Mouse (Mus musculus) G1E (cell line): ENCODE results near the gene Syde1. TPM values are rescaled to one million over a fixed set of nuclear protein-coding genes. Genes with fewer than 3 reads are reported as not detected.

Experiments
- ATAC-seq: 2 replicates; pipeline ENCODE4 v1.8.0; 2016; ENCODE audit warnings: mild to moderate bottlenecking; ENCODE audit not compliant: insufficient number of reproducible peaks, poor library complexity, low FRiP score, severe bottlenecking; ENCODE audit errors: extremely low read depth
- DNase-seq: peaks from one replicate; pipeline ENCODE4 v3.0.0; 2012; ENCODE audit warnings: low spot score
- H3K27me3 ChIP-seq: 2 replicates; pipeline ENCODE4 v1.6.1; 2012; ENCODE audit warnings: mild to moderate bottlenecking, low read length, inconsistent platforms; ENCODE audit not compliant: insufficient read depth
- H3K36me3 ChIP-seq: replicated peaks from 2 replicates; pipeline ENCODE3; 2012; ENCODE audit warnings: mild to moderate bottlenecking, inconsistent platforms
- H3K4me1 ChIP-seq: 2 replicates; pipeline ENCODE4 v1.6.1; 2012; ENCODE audit warnings: low read depth, low read length, inconsistent platforms, mixed read lengths; ENCODE audit not compliant: insufficient read depth
- H3K4me3 ChIP-seq: 2 replicates; pipeline ENCODE4 v1.5.1; 2012; ENCODE audit warnings: low read depth, mild to moderate bottlenecking, inconsistent platforms, low read length, moderate library complexity, mixed read lengths
- H3K9me3 ChIP-seq: replicated peaks from 2 replicates; pipeline ENCODE4 v1.6.1; 2012; ENCODE audit warnings: inconsistent platforms
- CTCF ChIP-seq: IDR thresholded peaks from 2 replicates; pipeline ENCODE4 v1.5.1; 2012; ENCODE audit warnings: low read depth, low read length, inconsistent platforms, mixed read lengths
- GATA1 ChIP-seq: IDR thresholded peaks from 2 replicates; pipeline ENCODE4 v1.6.1; 2012; ENCODE audit warnings: borderline replicate concordance, low read length, inconsistent platforms, mixed read lengths
- GATA2 ChIP-seq: IDR thresholded peaks from 2 replicates; pipeline ENCODE4 v1.6.1; 2012; ENCODE audit warnings: low read depth, low read length, inconsistent platforms, borderline replicate concordance
- POLR2AphosphoS5 ChIP-seq: IDR thresholded peaks from 2 replicates; pipeline ENCODE4 v1.6.1; 2012; ENCODE audit warnings: low read depth, low read length, inconsistent platforms; ENCODE audit not compliant: insufficient replicate concordance
- TAL1 ChIP-seq: conservative IDR thresholded peaks from 2 replicates; pipeline ENCODE4 v1.6.1; 2012; ENCODE audit warnings: low read depth, low read length, inconsistent platforms, mixed read lengths
- polyA plus RNA-seq: library from polyadenylated mRNA; stranded (reverse); fragments of >175 nt; gene quantifications from 2 replicates; pipeline ENCODE4 v1.2.3, GENCODE M21; 2012
- total RNA-seq, 2 experiments: library from RNA; stranded (forward) in 1 of 2; stranded (reverse) in 1 of 2; fragments of 200-1000 nt in 1 of 2; fragments of >200 nt in 1 of 2; fragmentation: Nextera tagmentation in 1 of 2; gene quantifications; 2 replicates each; pipeline ENCODE4 v1.2.3; 2014 to 2017

Syde1 gene
- total and polyA plus RNA-seq, 3 experiments: not detected

GRCm38 (mm10) chr10:78605080-78605479 is 13.3 kb upstream of the Syde1 start:
- ATAC-seq (no peak), DNase-seq (no peak)
- Histone ChIP-seq H3K9me3 (no peaks in the 10 kb centered on the region), H3K36me3 (no peaks in the 10 kb centered on the region), H3K27me3 (no peaks in the 10 kb centered on the region; the same call in 1 of the 2 replicates), H3K4me1 (no peaks in the 10 kb centered on the region), H3K4me3 (no peak overlapping the region)
- TF ChIP-seq CTCF: no peak
- TF ChIP-seq POLR2AphosphoS5: no peak
- no peak for TF ChIP-seq TAL1
- TF ChIP-seq GATA2: no peak
- no peak for TF ChIP-seq GATA1

DNA sequence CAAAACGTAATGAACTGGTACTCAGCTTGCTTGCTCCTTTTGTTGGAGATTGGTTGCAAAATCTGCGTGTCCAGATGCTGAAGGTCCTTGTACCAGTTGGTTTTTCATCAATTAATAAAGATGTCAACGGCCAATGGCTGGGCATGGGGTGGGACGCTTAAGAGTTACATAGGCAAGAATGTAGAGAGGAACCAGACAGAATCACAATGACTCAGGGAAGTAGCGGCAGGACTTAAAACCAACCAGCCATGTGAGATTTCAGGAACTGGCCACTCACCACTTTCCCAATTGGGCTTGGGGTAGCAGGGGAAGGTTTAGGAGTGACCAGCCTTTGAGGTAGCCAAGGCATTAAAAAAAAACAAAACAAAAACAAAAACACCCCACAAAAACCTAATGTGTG is 8.1 kb upstream of the Syde1 start:
- no peak for TF ChIP-seq TAL1
- TF ChIP-seq GATA2: no peak
- no peak for TF ChIP-seq GATA1
- no peak for TF ChIP-seq CTCF
- no peak for TF ChIP-seq POLR2AphosphoS5
- Histone ChIP-seq H3K4me1 (no peaks in the 10 kb centered on the region), H3K9me3 (no peaks in the 10 kb centered on the region), H3K4me3 (no peak overlapping the region), H3K36me3 (no peaks in the 10 kb centered on the region), H3K27me3 (no peaks in the 10 kb centered on the region; the same call in 1 of the 2 replicates)
- ATAC-seq (no peak), DNase-seq (no peak)

DNA sequence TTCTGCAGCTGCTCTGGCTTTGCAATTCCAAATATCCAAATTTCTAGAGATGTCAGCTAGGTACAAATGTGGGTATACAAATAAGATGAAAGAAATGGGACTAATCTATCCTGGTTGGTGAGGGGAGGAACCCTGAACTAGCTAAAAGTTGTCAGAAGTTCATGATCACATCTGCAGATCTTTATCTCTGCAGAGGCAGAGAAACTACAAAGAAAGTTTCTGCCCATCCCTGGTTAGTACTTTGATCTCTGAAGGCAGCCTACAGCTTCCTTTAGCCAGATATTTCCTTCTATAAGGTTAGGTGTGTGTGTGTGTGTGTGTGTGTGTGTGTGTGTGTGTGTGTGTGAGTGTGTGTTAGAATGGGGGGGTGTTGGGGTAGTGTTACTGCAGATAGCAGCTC is 2.8 kb upstream of the Syde1 start:
- ATAC-seq (no peak), DNase-seq (no peak)
- Histone ChIP-seq H3K4me1 (no peaks in the 10 kb centered on the region), H3K4me3 (no peak overlapping the region), H3K27me3 (peaks cover 3% of the 10 kb centered on the region; the same call in 1 of the 2 replicates), H3K9me3 (no peaks in the 10 kb centered on the region), H3K36me3 (no peaks in the 10 kb centered on the region)
- TF ChIP-seq GATA2: no peak
- no peak for TF ChIP-seq TAL1
- TF ChIP-seq CTCF: no peak
- no peak for TF ChIP-seq GATA1
- no peak for TF ChIP-seq POLR2AphosphoS5

DNA sequence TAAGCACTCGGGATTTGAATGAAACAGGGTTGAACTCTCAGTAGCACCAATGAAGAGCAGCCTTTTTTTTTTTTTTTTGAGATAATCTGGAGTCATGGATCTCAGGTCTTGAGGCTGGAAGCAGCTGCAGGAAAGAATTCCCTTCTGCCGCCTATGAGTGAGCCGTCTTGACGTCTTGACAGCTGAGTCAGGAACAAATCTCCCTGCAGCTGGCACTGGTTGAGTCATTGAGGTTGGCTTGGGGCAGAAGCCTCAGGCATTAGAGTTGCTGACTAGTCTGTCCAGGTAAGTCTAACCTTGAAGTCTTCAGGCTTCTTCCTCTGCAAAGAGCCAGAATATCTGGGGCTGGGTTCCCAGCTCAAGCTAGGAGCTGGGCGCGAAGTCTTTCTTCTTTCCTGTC is 2.4 kb upstream of the Syde1 start:
- DNase-seq (no peak), ATAC-seq (no peak)
- H3K4me3 ChIP-seq: no peak overlapping the region
- no peaks in the 10 kb centered on the region for H3K36me3 ChIP-seq
- H3K9me3 ChIP-seq: no peaks in the 10 kb centered on the region
- no peak for TF ChIP-seq GATA2
- no peak for TF ChIP-seq POLR2AphosphoS5
- no peak for TF ChIP-seq GATA1
- no peak for TF ChIP-seq CTCF
- no peak for TF ChIP-seq TAL1
- no peaks in the 10 kb centered on the region for H3K4me1 ChIP-seq
- peaks cover 5% of the 10 kb centered on the region; the same call in 1 of the 2 replicates for H3K27me3 ChIP-seq

- no peak for TF ChIP-seq GATA1
- TF ChIP-seq TAL1: no peak
- TF ChIP-seq CTCF: no peak
- TF ChIP-seq POLR2AphosphoS5: no peak
- no peak for TF ChIP-seq GATA2
- H3K36me3 ChIP-seq: no peaks in the 10 kb centered on the region
- DNase-seq (no peak), ATAC-seq (no peak)
- H3K9me3 ChIP-seq: no peaks in the 10 kb centered on the region
- peaks cover 8% of the 10 kb centered on the region; the same call in 1 of the 2 replicates for H3K27me3 ChIP-seq
- H3K4me3 ChIP-seq: no peak overlapping the region
- no peaks in the 10 kb centered on the region for H3K4me1 ChIP-seq
Observed at GRCm38 (mm10) chr10:78593736-78594135, 2.0 kb upstream of the Syde1 start.

GRCm38 (mm10) chr10:78592856-78593379 is 1.2 kb upstream of the Syde1 start:
- Histone ChIP-seq H3K4me3 (no peak overlapping the region), H3K4me1 (no peaks in the 10 kb centered on the region), H3K27me3 (peaks cover 10% of the 10 kb centered on the region; the same call in 1 of the 2 replicates), H3K36me3 (no peaks in the 10 kb centered on the region), H3K9me3 (no peaks in the 10 kb centered on the region)
- DNase-seq: no peak
- ATAC-seq: no peak
- TF ChIP-seq POLR2AphosphoS5 (no peak), CTCF (no peak), TAL1 (no peak), GATA1 (no peak), GATA2 (no peak)
